Mouse (Mus musculus) hindbrain, postnatal 0 days (tissue): Measurements from ENCODE around the gene Xirp1. TPM values are rescaled to one million over a fixed set of nuclear protein-coding genes. Genes with fewer than 3 reads are reported as not detected.
"Not testable (repeated sequence)": the region's sequence is repeated elsewhere in the genome, so short reads cannot be mapped to it uniquely, and the experiment has no call there.

Source experiments
- ATAC-seq: fragments of 200-750 bp; cut with Nextera tagmentation; 2 replicates; pipeline ENCODE4 v1.8.0; 2017; ENCODE audit warnings: mild to moderate bottlenecking, moderate TSS enrichment, moderate library complexity
- DNase-seq: peaks from one replicate; pipeline ENCODE4 v3.0.0-alpha.2; 2015; ENCODE audit warnings: low spot score
- H3K27ac ChIP-seq: fragments of 300-500 bp; sonication (generic); 2 replicates; pipeline ENCODE4 v1.5.1; 2014; ENCODE audit warnings: mild to moderate bottlenecking
- H3K27me3 ChIP-seq: fragments of 300-500 bp; sonication (generic); 2 replicates; pipeline ENCODE4 v1.6.1; 2014; ENCODE audit warnings: low read length, mixed read lengths; ENCODE audit not compliant: insufficient read depth
- H3K36me3 ChIP-seq: fragments of 300-500 bp; sonication (generic); 2 replicates; pipeline ENCODE4 v1.6.1; 2014; ENCODE audit warnings: low read length, mixed read lengths; ENCODE audit not compliant: insufficient read depth
- H3K4me1 ChIP-seq: fragments of 300-500 bp; sonication (generic); 2 replicates; pipeline ENCODE4 v1.6.1; 2014; ENCODE audit warnings: antibody characterized with exemption, low read length, mixed read lengths; ENCODE audit not compliant: insufficient read depth
- H3K4me2 ChIP-seq: fragments of 300-500 bp; sonication (generic); 2 replicates; pipeline ENCODE4 v1.6.1; 2014; ENCODE audit warnings: low read depth, mild to moderate bottlenecking, low read length, moderate library complexity, mixed read lengths
- H3K4me3 ChIP-seq: fragments of 300-500 bp; sonication (generic); 2 replicates; pipeline ENCODE4 v1.5.1; 2014; ENCODE audit warnings: low read length
- H3K9ac ChIP-seq: fragments of 300-500 bp; sonication (generic); replicated peaks from 2 replicates; pipeline ENCODE4 v1.6.1; 2014; ENCODE audit warnings: mild to moderate bottlenecking, low read length, moderate library complexity, mixed read lengths
- H3K9me3 ChIP-seq: fragments of 300-500 bp; sonication (generic); 2 replicates; pipeline ENCODE4 v1.6.1; 2016; ENCODE audit warnings: low read length, mixed read lengths
- CTCF ChIP-seq: IDR thresholded peaks from 2 replicates; pipeline ENCODE4 v1.5.1; 2016; ENCODE audit warnings: antibody characterized with exemption, control low read depth, low read depth
- WGBS: fragments of 180-500 bp; shearing (Covaris S2); extraction: QIAGEN DNeasy Blood & Tissue Kit; methylation state at CpG from one replicate; pipeline ENCODE4 v1.1.7; 2014; 5-methylcytosine and 5-hydroxymethylcytosine counted together
- polyA plus RNA-seq: library from polyadenylated mRNA; unstranded; fragments of >200 nt; fragmentation: Nextera tagmentation; extraction: Ambion mirVana; gene quantifications from 2 replicates; pipeline ENCODE4 v1.2.1, GENCODE M21; 2015
- total RNA-seq: library from RNA; depleted of rRNA; stranded (reverse); fragments of >200 nt; gene quantifications from 2 replicates; pipeline ENCODE4 v1.2.3, GENCODE M21; 2014

Xirp1 gene
- total and polyA plus RNA-seq, 2 experiments from 2014 or later, result 0.05 to 0.19 TPM

GRCm38 (mm10) chr9:120021164-120021563 lies 2.2 kb downstream of the Xirp1 start:
- DNase-seq (no peak), ATAC-seq (no peak)
- no peaks in the 10 kb centered on the region for H3K4me1 ChIP-seq
- H3K9me3 ChIP-seq, result no peaks in the 10 kb centered on the region
- 0 out of 2 replicates have a peak overlapping the region, but pooled peaks have one; percentile 26 for H3K27ac ChIP-seq
- H3K27me3 ChIP-seq, result no peaks in the 10 kb centered on the region
- H3K36me3 ChIP-seq, result no peaks in the 10 kb centered on the region
- no peak for TF ChIP-seq CTCF
- H3K4me3 ChIP-seq, result no peak overlapping the region
- WGBS, result 78% methylated on average over 5 of the region's 5 CpGs
- no peak overlapping the region for H3K9ac ChIP-seq
- H3K4me2 ChIP-seq, result no peak overlapping the region

GRCm38 (mm10) chr9:120020285-120020890 lies 3.0 kb downstream of the Xirp1 start:
- WGBS, result 37% methylated on average over 7 of the region's 7 CpGs
- TF ChIP-seq CTCF, result peak; percentile 89
- DNase-seq, result peak; percentile 88
- Histone ChIP-seq H3K36me3 (no peaks in the 10 kb centered on the region), H3K9ac (no peak overlapping the region), H3K4me3 (no peak overlapping the region), H3K27me3 (no peaks in the 10 kb centered on the region), H3K27ac (no peak overlapping the region), H3K9me3 (no peaks in the 10 kb centered on the region), H3K4me2 (no peak overlapping the region), H3K4me1 (no peaks in the 10 kb centered on the region)
- ATAC-seq, result no peak

DNA sequence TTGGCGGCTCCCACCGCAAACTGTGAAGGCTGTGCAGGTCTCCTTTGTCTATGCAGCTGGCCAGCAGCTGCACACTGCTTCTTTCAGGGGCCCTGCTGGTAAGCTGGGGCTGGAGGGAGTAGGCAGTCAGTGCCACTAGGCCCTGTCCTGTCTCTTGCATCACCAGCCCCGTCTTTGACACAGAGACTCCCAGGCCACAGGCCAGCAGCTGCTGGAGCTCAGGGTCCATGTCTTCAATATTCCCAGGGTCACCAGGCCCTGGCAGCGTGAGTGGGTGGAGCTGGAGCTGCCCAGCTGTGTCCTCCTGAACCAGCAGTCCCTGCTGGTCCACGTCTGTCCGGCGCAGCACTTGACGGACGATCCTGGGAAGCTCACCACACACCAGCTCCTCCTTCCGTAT lies 6.4 kb downstream of the Xirp1 start:
- H3K4me3 ChIP-seq, result no peak overlapping the region
- 60% methylated on average over 10 of the region's 10 CpGs for WGBS
- H3K36me3 ChIP-seq, result no peaks in the 10 kb centered on the region
- H3K9me3 ChIP-seq, result no peaks in the 10 kb centered on the region
- DNase-seq (no peak), ATAC-seq (no peak)
- no peak overlapping the region for H3K9ac ChIP-seq
- H3K27ac ChIP-seq, result no peak overlapping the region
- no peaks in the 10 kb centered on the region for H3K4me1 ChIP-seq
- H3K4me2 ChIP-seq, result no peak overlapping the region
- no peak for TF ChIP-seq CTCF
- no peaks in the 10 kb centered on the region for H3K27me3 ChIP-seq

GRCm38 (mm10) chr9:120014828-120015227 lies 8.6 kb downstream of the Xirp1 start:
- H3K9ac ChIP-seq, result no peak overlapping the region
- no peak overlapping the region for H3K27ac ChIP-seq
- no peak overlapping the region for H3K4me2 ChIP-seq
- H3K4me3 ChIP-seq, result no peak overlapping the region
- H3K4me1 ChIP-seq, result no peaks in the 10 kb centered on the region
- DNase-seq, result no peak
- no peaks in the 10 kb centered on the region for H3K36me3 ChIP-seq
- no peaks in the 10 kb centered on the region for H3K27me3 ChIP-seq
- no peaks in the 10 kb centered on the region for H3K9me3 ChIP-seq
- no peak for TF ChIP-seq CTCF
- ATAC-seq, result no peak
- WGBS, result 53% methylated on average over 6 of the region's 6 CpGs

- TF ChIP-seq CTCF, result no peak
- Histone ChIP-seq H3K27me3 (no peaks in the 10 kb centered on the region), H3K27ac (no peak overlapping the region), H3K9me3 (no peaks in the 10 kb centered on the region), H3K36me3 (no peaks in the 10 kb centered on the region), H3K4me1 (no peaks in the 10 kb centered on the region), H3K4me2 (no peak overlapping the region), H3K9ac (no peak overlapping the region), H3K4me3 (no peak overlapping the region)
- no peak for ATAC-seq
- DNase-seq, result no peak
- 76% methylated on average over 11 of the region's 11 CpGs for WGBS
These were observed 10.1 kb downstream of the Xirp1 start for GRCm38 (mm10) chr9:120013251-120013820.

DNA sequence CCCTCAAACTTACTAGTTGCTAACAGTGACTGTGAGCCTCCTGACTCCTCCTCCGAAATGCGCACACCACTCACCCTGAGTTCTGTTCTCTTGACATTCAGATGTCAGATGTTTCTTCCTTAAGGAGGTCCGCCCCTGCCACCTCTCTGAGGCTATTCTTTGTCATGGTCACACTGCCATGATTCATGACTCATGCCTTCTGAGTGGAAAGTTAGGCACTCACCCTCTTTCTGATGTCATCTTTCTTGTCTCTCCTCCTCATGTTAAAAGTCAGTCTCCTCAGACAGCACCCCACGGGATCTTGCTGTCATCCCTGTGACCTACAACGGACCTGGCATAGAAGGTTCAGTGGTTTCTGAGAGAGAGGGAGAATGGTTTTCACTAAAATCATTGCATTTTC lies 10.6 kb downstream of the Xirp1 start:
- WGBS, result 80% methylated on average over 5 of the region's 5 CpGs
- DNase-seq, result no peak
- H3K4me1 ChIP-seq, result no peaks in the 10 kb centered on the region
- no peaks in the 10 kb centered on the region for H3K36me3 ChIP-seq
- no peak overlapping the region for H3K9ac ChIP-seq
- H3K9me3 ChIP-seq, result no peaks in the 10 kb centered on the region
- no peak for TF ChIP-seq CTCF
- no peak for ATAC-seq
- H3K27me3 ChIP-seq, result no peaks in the 10 kb centered on the region
- H3K4me3 ChIP-seq, result no peak overlapping the region
- H3K4me2 ChIP-seq, result no peak overlapping the region
- no peak overlapping the region for H3K27ac ChIP-seq

GRCm38 (mm10) chr9:120012161-120012560 lies 11.2 kb downstream of the Xirp1 start:
- H3K9ac ChIP-seq, ATAC-seq, DNase-seq, H3K36me3 ChIP-seq, H3K4me3 ChIP-seq, H3K4me2 ChIP-seq, H3K27me3 ChIP-seq, H3K27ac ChIP-seq, H3K9me3 ChIP-seq, H3K4me1 ChIP-seq: not testable (repeated sequence)
- 87% methylated on average over 6 of the region's 6 CpGs for WGBS
